Mouse (Mus musculus): ENCODE data around the gene Prps1. TPM values are rescaled to one million over a fixed set of nuclear protein-coding genes. Genes with fewer than 3 reads are reported as not detected.

Gene Prps1
- total RNA-seq, 2 experiments from 2014 or later = 27.8 to 28.0 TPM

Other genes starting within 250 kb of the Prps1 start
- gene Frmpd3, start 114.3 kb upstream of the Prps1 start, total RNA-seq (2021) = under 1 TPM in 1 of 2 experiments, not detected in 1; 0.03 TPM
- gene Tsc22d3, start 144.0 kb downstream of the Prps1 start, total RNA-seq (2021) = 100 to 1,000 TPM; 130 to 184 TPM
- gene Mid2, start 208.0 kb downstream of the Prps1 start, total RNA-seq (2021) = 10 to 100 TPM; 14.7 to 17.8 TPM